Mouse (Mus musculus) left cerebral cortex, adult 2 months (tissue): ENCODE measurements around the gene Ppa1. TPM values are rescaled to one million over a fixed set of nuclear protein-coding genes. Genes with fewer than 3 reads are reported as not detected.

Source experiments
- DNase-seq, 2 experiments: peaks; one replicate each; pipeline ENCODE4 v3.0.0; 2021 to 2022; ENCODE audit warnings: low spot score in 2 of 2, mixed read lengths in 1 of 2; ENCODE audit errors: extremely low spot score in 1 of 2
- H3K27ac ChIP-seq: fragments of 200-600 bp; 2 replicates; pipeline ENCODE4 v1.8.1; 2022
- H3K4me3 ChIP-seq: fragments of 200-600 bp; 2 replicates; pipeline ENCODE4 v1.8.1; 2022
- CTCF ChIP-seq: fragments of 200-600 bp; IDR thresholded peaks from 2 replicates; pipeline ENCODE4 v1.8.1; 2022; ENCODE audit warnings: antibody characterized with exemption, mild to moderate bottlenecking, moderate library complexity
- intact Hi-C: fragments of 180-260 bp; cut with DNase I; formaldehyde crosslinking; loops from one replicate; pipeline ENCODE4 v1.15.1; 2025
- total RNA-seq, 2 experiments: library from RNA; stranded (reverse); gene quantifications; 2 replicates each; pipeline ENCODE4 v1.2.3; 2021

Gene Ppa1
- total RNA-seq, 2 experiments from 2014 or later = 100 to 115 TPM

- DNase-seq = no peak
- no peak for TF ChIP-seq CTCF
- Histone ChIP-seq H3K27ac (no peak overlapping the region), H3K4me3 (no peak overlapping the region)
- intact Hi-C loops = no loop called here
Measured at GRCm38 (mm10) chr10:61675935-61676334, 27.6 kb downstream of the Ppa1 start.

GRCm38 (mm10) chr10:61679545-61679944 lies 31.2 kb downstream of the Ppa1 start:
- no peak for TF ChIP-seq CTCF
- peak overlapping the region; percentile 92 for H3K27ac ChIP-seq
- intact Hi-C loops = no loop called here
- H3K4me3 ChIP-seq = peak overlapping the region; percentile 82
- no peak for DNase-seq

DNA sequence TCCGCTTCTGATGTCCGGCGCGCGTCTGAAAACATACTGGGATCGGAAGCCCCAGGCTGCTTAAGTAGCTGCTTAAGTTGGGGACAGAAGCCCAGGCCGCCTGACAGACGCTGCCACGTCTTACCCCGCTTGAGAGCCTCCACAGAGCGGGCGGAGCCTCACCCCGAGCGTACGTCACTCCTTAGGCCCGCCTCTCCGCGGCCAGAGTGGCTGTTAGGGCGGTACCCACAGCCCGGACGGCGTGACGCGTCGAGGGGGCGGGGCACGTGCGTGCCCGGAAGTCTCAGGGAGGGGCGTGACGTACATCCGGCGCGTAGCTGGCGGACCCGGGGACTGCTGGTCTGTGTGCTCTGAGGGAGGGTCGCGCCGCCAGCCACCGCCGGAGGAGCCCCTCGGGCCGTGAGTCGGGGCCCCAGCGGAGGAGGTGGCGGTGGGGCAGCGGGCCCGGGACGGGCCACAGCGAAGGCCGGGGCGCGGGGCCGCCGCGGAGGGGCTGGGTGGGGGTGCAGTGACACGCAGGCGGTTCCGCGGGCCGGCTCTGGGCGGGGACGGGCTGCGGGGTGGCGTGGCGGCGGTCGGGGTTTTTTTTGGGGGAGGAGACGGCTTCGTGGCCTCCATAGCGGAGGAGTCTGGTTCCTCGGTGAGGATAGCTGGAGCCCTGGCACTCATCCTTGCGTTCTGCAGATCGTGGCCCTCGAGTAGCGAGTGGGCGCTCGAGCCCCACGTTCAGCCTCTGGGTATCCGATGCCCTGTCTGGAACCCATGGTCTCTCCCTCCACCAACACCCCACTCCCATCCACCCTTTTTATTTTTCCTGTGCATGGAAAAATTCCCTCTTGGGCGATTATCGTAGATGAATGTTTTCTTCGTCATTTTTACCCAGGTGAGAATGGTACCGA lies 31.9 kb downstream of the Ppa1 start, which contains the start of gene Sar1a:
Sar1a (plus strand) TSS at position 285 of the 899 bp plus-strand sequence.
- DNase-seq = peak; percentile 98 to 99
- no peak for TF ChIP-seq CTCF
- peak within 1 kb of the TSS; percentile 92 for H3K27ac ChIP-seq
- intact Hi-C loops = loop anchor here (1.0 kb wide), 1 partner anchor 15 kb away; the partner anchor contains the start of gene Tysnd1
- H3K4me3 ChIP-seq = peak within 1 kb of the TSS; percentile 82

- Histone ChIP-seq H3K4me3 (no peak overlapping the region), H3K27ac (no peak overlapping the region)
- intact Hi-C loops = no loop called here
- TF ChIP-seq CTCF = no peak
- DNase-seq = no peak
Measured at GRCm38 (mm10) chr10:61689405-61689804, 41.1 kb downstream of the Ppa1 start.

- no peak for TF ChIP-seq CTCF
- no peak overlapping the region for H3K4me3 ChIP-seq
- no peak for DNase-seq
- H3K27ac ChIP-seq = no peak overlapping the region
- intact Hi-C loops = no loop called here
Measured at GRCm38 (mm10) chr10:61693563-61693962, 45.2 kb downstream of the Ppa1 start.

DNA sequence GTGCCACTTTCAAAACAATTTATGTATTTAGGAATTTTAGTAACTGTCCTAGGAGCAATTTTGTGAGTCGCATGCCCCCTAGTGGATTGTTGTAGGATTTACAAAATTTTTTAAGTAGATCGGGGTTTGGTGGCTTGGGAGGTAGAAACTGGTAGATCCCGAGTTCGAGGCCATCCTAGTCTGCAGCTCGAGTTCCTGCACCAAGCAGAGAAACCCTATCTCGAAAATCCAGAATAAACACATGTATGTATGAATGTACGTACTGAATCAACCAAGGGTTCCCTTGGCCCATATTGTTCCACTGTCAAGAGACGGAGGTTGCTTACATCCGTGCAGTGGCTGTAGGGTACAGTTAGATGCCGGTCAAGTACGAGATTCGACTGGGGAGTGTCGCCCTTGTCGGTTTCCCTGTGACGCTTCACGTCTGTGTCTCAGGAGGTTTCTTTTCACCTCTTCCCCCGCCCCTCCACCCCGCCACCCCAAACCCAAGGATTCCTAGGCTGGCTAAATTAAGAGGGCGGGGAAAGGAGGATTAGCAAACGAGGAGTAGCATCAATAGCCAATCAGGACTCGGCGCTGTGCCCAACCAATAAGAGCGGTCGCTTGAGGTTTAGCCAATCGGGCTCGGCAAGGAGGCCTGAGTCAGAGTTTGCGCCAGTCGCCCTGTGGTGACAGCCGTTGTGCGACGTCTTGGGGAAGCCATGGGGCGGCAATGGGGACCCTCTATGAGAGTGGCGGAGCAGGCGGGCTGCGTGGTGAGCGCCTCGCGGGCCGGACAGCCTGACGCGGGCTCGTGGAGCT lies 46.7 kb downstream of the Ppa1 start, which contains the start of gene Tysnd1:
Tysnd1 (plus strand) TSS at position 645 of the 801 bp plus-strand sequence.
- H3K4me3 ChIP-seq = peak within 1 kb of the TSS; percentile 100
- peak; percentile 96 for DNase-seq
- peak; percentile 64 for TF ChIP-seq CTCF
- intact Hi-C loops = loop anchor here (1.0 kb wide), 1 partner anchor 15 kb away; the partner anchor contains the start of gene Sar1a
- H3K27ac ChIP-seq = peak within 1 kb of the TSS; percentile 76

GRCm38 (mm10) chr10:61695703-61696559 lies 47.6 kb downstream of the Ppa1 start:
- H3K27ac ChIP-seq = peak overlapping the region; percentile 68
- no peak for TF ChIP-seq CTCF
- intact Hi-C loops = loop anchor here (1.0 kb wide), 1 partner anchor 16 kb away; the partner anchor contains the start of gene Sar1a
- peak overlapping the region; percentile 100 for H3K4me3 ChIP-seq
- peak; percentile 29 to 33 for DNase-seq

DNA sequence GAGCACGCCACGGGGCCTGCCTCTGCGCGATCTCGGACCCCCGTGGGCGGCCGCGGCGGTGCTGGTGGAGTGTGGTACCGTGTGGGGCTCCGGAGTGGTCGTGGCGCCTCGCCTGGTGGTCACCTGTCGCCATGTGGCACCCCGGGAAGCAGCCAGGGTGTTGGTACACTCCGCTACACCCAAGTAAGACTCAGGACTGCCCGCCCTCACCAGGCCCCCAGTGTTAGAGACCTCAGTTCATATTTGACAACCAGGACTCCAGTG lies 48.1 kb downstream of the Ppa1 start:
- Histone ChIP-seq H3K4me3 (peak overlapping the region; percentile 100), H3K27ac (no peak overlapping the region)
- TF ChIP-seq CTCF = no peak
- no peak for DNase-seq
- intact Hi-C loops = no loop called here

DNA sequence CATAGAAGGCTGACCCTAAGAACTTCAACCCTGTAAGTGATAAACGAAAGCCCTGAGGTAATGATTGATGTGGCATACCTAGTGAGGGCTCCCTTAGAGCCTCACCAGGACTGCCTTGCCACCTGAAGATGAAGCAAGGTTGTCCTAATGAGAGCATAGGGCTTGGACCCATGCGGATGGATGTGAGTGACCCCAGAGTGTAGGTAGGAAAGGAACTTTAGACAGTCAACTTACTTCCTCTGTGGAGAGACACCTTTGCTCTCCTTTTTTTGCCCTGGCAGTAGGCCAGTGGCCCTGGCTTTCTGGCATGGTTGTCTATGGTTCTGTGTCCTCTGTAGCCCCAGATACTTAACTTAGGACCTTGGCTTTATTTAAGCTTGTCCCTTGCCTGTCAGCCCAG lies 48.7 kb downstream of the Ppa1 start:
- Histone ChIP-seq H3K4me3 (peak overlapping the region; percentile 100), H3K27ac (no peak overlapping the region)
- TF ChIP-seq CTCF = no peak
- DNase-seq = no peak
- intact Hi-C loops = no loop called here

- no peak for TF ChIP-seq CTCF
- intact Hi-C loops = no loop called here
- Histone ChIP-seq H3K27ac (no peak overlapping the region), H3K4me3 (no peak overlapping the region)
- DNase-seq = no peak
Measured at GRCm38 (mm10) chr10:61704663-61705062, 56.3 kb downstream of the Ppa1 start.
